Mouse (Mus musculus) small intestine, adult 10 weeks (tissue): ENCODE measurements around the gene Spsb4. TPM values are rescaled to one million over a fixed set of nuclear protein-coding genes. Genes with fewer than 3 reads are reported as not detected.

ENCODE experiments used
- polyA plus RNA-seq: library from polyadenylated mRNA; stranded (reverse); fragments of 350-450 nt; fragmentation: Illumina TruSeq; extraction: RNeasy Lipid Tissue Mini Kit (QIAGEN cat#74804); gene quantifications from one replicate; pipeline ENCODE4 v1.2.3, GENCODE M21; 2014; ENCODE audit warnings: low replicate concordance

Gene Spsb4
- polyA plus RNA-seq: 1.0 TPM

GRCm38 (mm10) chr9:97018677-97019147, at the start of gene Spsb4:
Gene Spsb4, minus strand, starts transcription at chr9:97018843.

Other genes with a start within 250 kb of the Spsb4 start
- gene Pxylp1, start 126.2 kb downstream of the Spsb4 start, polyA plus RNA-seq: 11.1 TPM
- gene Slc25a36, start 92.3 kb upstream of the Spsb4 start, polyA plus RNA-seq: 396 TPM